Mouse (Mus musculus): ENCODE results near the gene Gm28897. TPM values are rescaled to one million over a fixed set of nuclear protein-coding genes. Genes with fewer than 3 reads are reported as not detected.

Gm28897 gene
- polyA plus RNA-seq (2015; fragmentation: Nextera tagmentation; extraction: Ambion mirVana), result not detected in 2 replicates

GRCm38 (mm10) chrY:80926695-80927094 is at the start of gene Gm28897:
Gene Gm28897 (plus strand): TSS chrY:80926995.

